Mouse (Mus musculus) cerebellum, adult 2 months (tissue): ENCODE results near the gene Rnase2b.

Experiments
- CTCF ChIP-seq: fragments of 200-500 bp; IDR thresholded peaks from 2 replicates; pipeline ENCODE4 v1.5.1; 2011; ENCODE audit warnings: low read depth, mild to moderate bottlenecking, control low read depth, low read length, moderate library complexity, borderline replicate concordance; ENCODE audit not compliant: insufficient read depth
- POLR2A ChIP-seq: fragments of 200-500 bp; IDR thresholded peaks from 2 replicates; pipeline ENCODE4 v1.6.1; 2011; ENCODE audit warnings: low read length, control low read depth, borderline replicate concordance; ENCODE audit not compliant: insufficient read depth

DNA sequence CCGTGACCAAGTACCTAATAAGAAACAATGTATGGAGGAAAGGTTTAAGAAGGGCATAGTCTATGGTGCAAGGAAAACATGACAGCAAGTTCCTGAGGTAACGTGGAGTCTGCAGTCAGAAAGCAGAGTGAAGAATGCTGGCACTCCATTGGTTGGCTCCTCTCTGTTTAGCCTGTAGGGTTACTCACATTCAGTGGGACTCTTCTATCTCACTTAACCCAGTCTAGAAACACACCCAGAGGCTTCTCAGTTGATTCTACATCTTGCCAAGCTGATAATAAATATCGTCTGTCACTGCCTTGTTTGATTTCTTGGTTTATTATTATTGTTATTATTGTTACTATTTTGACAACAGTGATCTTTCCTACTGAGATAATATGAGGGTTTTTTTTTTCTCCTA lies 19.5 kb upstream of the Rnase2b start:
- TF ChIP-seq CTCF (no peak), POLR2A (no peak)
